Mouse (Mus musculus) G1E (cell line): ENCODE measurements around the gene Lilrb4a. TPM values are rescaled to one million over a fixed set of nuclear protein-coding genes. Genes with fewer than 3 reads are reported as not detected.
"Not testable (repeated sequence)": the region's sequence is repeated elsewhere in the genome, so short reads cannot be mapped to it uniquely, and the experiment has no call there.

Experiments used
- ATAC-seq: 2 replicates; pipeline ENCODE4 v1.8.0; 2016; ENCODE audit warnings: mild to moderate bottlenecking; ENCODE audit not compliant: insufficient number of reproducible peaks, poor library complexity, low FRiP score, severe bottlenecking; ENCODE audit errors: extremely low read depth
- DNase-seq: peaks from one replicate; pipeline ENCODE4 v3.0.0; 2012; ENCODE audit warnings: low spot score
- H3K27me3 ChIP-seq: 2 replicates; pipeline ENCODE4 v1.6.1; 2012; ENCODE audit warnings: mild to moderate bottlenecking, low read length, inconsistent platforms; ENCODE audit not compliant: insufficient read depth
- H3K36me3 ChIP-seq: replicated peaks from 2 replicates; pipeline ENCODE3; 2012; ENCODE audit warnings: mild to moderate bottlenecking, inconsistent platforms
- H3K4me1 ChIP-seq: 2 replicates; pipeline ENCODE4 v1.6.1; 2012; ENCODE audit warnings: low read depth, low read length, inconsistent platforms, mixed read lengths; ENCODE audit not compliant: insufficient read depth
- H3K4me3 ChIP-seq: 2 replicates; pipeline ENCODE4 v1.5.1; 2012; ENCODE audit warnings: low read depth, mild to moderate bottlenecking, inconsistent platforms, low read length, moderate library complexity, mixed read lengths
- H3K9me3 ChIP-seq: replicated peaks from 2 replicates; pipeline ENCODE4 v1.6.1; 2012; ENCODE audit warnings: inconsistent platforms
- CTCF ChIP-seq: IDR thresholded peaks from 2 replicates; pipeline ENCODE4 v1.5.1; 2012; ENCODE audit warnings: low read depth, low read length, inconsistent platforms, mixed read lengths
- GATA1 ChIP-seq: IDR thresholded peaks from 2 replicates; pipeline ENCODE4 v1.6.1; 2012; ENCODE audit warnings: borderline replicate concordance, low read length, inconsistent platforms, mixed read lengths
- GATA2 ChIP-seq: IDR thresholded peaks from 2 replicates; pipeline ENCODE4 v1.6.1; 2012; ENCODE audit warnings: low read depth, low read length, inconsistent platforms, borderline replicate concordance
- POLR2AphosphoS5 ChIP-seq: IDR thresholded peaks from 2 replicates; pipeline ENCODE4 v1.6.1; 2012; ENCODE audit warnings: low read depth, low read length, inconsistent platforms; ENCODE audit not compliant: insufficient replicate concordance
- TAL1 ChIP-seq: conservative IDR thresholded peaks from 2 replicates; pipeline ENCODE4 v1.6.1; 2012; ENCODE audit warnings: low read depth, low read length, inconsistent platforms, mixed read lengths
- polyA plus RNA-seq: library from polyadenylated mRNA; stranded (reverse); fragments of >175 nt; gene quantifications from 2 replicates; pipeline ENCODE4 v1.2.3, GENCODE M21; 2012
- total RNA-seq, 2 experiments: library from RNA; stranded (forward) in 1 of 2; stranded (reverse) in 1 of 2; fragments of 200-1000 nt in 1 of 2; fragments of >200 nt in 1 of 2; fragmentation: Nextera tagmentation in 1 of 2; gene quantifications; 2 replicates each; pipeline ENCODE4 v1.2.3; 2014 to 2017

The Lilrb4a gene
- total RNA-seq (2014; fragmentation: Nextera tagmentation) (not detected in 2 replicates), total RNA-seq (2017) (19.1 and 20.1 TPM in 2 replicates), polyA plus RNA-seq (not detected in 2 replicates)

DNA sequence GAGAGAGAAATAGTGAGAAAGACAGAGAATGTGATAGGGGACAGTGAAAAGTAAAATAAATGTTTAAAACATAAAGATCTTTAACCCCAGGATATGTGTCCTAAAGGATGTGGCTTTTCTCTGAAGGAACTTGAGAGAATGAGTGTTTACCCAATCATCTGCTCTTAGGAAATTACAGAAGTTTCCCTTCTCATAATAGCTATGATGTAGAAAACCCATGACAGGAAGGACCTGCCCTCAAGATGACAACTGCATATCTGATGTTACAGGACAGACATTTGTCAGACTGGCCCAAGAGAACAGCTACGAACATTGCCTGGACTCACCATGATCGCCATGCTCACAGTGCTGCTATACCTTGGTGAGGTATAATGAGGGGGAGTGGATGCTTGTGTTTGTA lies at the start of gene Lilrb4a:
Gene Lilrb4a, plus strand, starts transcription at position 266 of the 400 bp plus-strand sequence.
- not testable (repeated sequence) for DNase-seq, ATAC-seq, H3K9me3 ChIP-seq, H3K4me1 ChIP-seq, H3K4me3 ChIP-seq, H3K27me3 ChIP-seq, H3K36me3 ChIP-seq

DNA sequence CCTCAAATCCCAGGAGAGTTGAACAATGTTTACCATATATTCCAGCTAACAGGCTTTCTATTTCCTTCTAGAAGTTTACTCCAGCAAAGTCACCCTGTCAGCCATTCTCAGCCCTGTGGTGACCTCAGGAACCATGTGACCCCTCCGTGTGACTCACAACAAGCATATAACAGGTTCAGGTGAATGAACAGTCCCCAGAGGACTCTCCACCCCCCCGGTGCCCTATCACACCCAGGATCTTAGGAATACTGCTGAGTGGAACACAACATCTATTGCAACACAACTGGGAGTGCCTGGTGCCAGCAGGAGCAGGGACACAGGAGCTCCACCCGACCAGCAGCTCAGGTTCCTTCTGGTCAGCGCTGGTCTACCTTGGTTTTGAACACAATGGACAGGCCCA lies 39.1 kb upstream of the Lilrb4a start:
- DNase-seq, result no peak
- TF ChIP-seq POLR2AphosphoS5, result no peak
- Histone ChIP-seq H3K36me3 (no peaks in the 10 kb centered on the region), H3K4me3 (no peak overlapping the region), H3K9me3 (no peaks in the 10 kb centered on the region), H3K27me3 (no peaks in the 10 kb centered on the region), H3K4me1 (no peaks in the 10 kb centered on the region)
- no peak for ATAC-seq

GRCm38 (mm10) chr10:51453616-51454298 lies 37.0 kb upstream of the Lilrb4a start:
- Histone ChIP-seq H3K27me3 (no peaks in the 10 kb centered on the region), H3K4me1 (no peaks in the 10 kb centered on the region), H3K9me3 (no peaks in the 10 kb centered on the region), H3K4me3 (no peak overlapping the region), H3K36me3 (no peaks in the 10 kb centered on the region)
- no peak for TF ChIP-seq TAL1
- TF ChIP-seq CTCF, result no peak
- TF ChIP-seq POLR2AphosphoS5, result no peak
- no peak for TF ChIP-seq GATA2
- TF ChIP-seq GATA1, result no peak
- DNase-seq (no peak), ATAC-seq (no peak; the same call in 1 of the 2 replicates)

GRCm38 (mm10) chr10:51454365-51454764 lies 36.4 kb upstream of the Lilrb4a start:
- H3K4me1 ChIP-seq, result no peaks in the 10 kb centered on the region
- no peak overlapping the region for H3K4me3 ChIP-seq
- H3K27me3 ChIP-seq, result no peaks in the 10 kb centered on the region
- no peaks in the 10 kb centered on the region for H3K9me3 ChIP-seq
- no peak for ATAC-seq
- H3K36me3 ChIP-seq, result no peaks in the 10 kb centered on the region
- TF ChIP-seq CTCF (no peak), GATA2 (no peak), GATA1 (no peak), POLR2AphosphoS5 (no peak), TAL1 (no peak)
- DNase-seq, result no peak

DNA sequence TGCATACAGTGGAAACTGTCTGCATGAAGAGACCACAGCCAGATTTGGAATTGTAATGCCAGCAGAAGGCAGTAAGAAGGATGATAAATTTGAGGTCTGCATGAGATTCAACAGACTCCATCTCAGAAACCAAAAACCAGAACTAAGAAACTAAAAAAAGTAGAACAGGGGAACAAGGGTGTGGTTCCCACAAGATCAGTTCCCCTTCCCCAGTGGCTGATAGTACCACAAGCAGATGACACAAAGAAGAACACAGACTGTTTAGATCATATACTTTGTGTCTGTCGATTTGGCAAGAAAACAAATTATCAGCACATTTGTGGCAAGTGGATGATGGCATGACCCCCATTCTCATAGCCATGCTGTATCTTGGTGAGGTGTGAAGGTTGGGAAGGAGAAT lies 35.0 kb upstream of the Lilrb4a start:
- no peaks in the 10 kb centered on the region for H3K4me1 ChIP-seq
- H3K27me3 ChIP-seq, result no peaks in the 10 kb centered on the region
- H3K4me3 ChIP-seq, result no peak overlapping the region
- H3K9me3 ChIP-seq, result no peaks in the 10 kb centered on the region
- ATAC-seq (no peak), DNase-seq (no peak)
- TF ChIP-seq POLR2AphosphoS5, result no peak
- no peak for TF ChIP-seq TAL1
- TF ChIP-seq GATA2, result no peak
- no peaks in the 10 kb centered on the region for H3K36me3 ChIP-seq

- H3K27me3 ChIP-seq, result no peaks in the 10 kb centered on the region
- no peaks in the 10 kb centered on the region for H3K4me1 ChIP-seq
- H3K9me3 ChIP-seq, result no peaks in the 10 kb centered on the region
- no peak for ATAC-seq
- no peak for TF ChIP-seq GATA1
- no peak for TF ChIP-seq POLR2AphosphoS5
- no peak for TF ChIP-seq TAL1
- TF ChIP-seq CTCF, result no peak
- TF ChIP-seq GATA2, result no peak
- no peak for DNase-seq
- no peak overlapping the region for H3K4me3 ChIP-seq
- H3K36me3 ChIP-seq, result no peaks in the 10 kb centered on the region
These were observed 34.4 kb upstream of the Lilrb4a start for GRCm38 (mm10) chr10:51456369-51456768.

DNA sequence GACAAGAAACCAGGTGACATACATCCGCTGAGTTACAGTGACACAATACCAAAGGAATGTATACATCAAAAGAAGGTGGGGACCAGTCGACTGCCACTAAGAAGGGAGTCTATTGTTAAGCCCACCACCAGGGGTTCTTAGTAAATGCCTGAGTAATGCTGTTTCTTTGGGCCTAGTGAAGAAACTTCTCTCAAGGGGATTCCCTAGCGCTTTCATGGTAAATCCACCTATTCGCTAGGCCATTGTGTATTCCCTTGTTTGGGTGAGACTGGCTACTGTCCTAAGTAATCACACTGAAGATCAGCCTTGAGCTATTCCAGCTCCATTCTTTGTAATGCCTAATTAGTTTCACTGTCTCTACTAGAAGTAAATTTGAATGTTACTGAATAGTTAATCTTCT lies 27.0 kb upstream of the Lilrb4a start:
- H3K27me3 ChIP-seq, H3K4me1 ChIP-seq, DNase-seq, ATAC-seq, H3K36me3 ChIP-seq, H3K9me3 ChIP-seq, H3K4me3 ChIP-seq: not testable (repeated sequence)

DNA sequence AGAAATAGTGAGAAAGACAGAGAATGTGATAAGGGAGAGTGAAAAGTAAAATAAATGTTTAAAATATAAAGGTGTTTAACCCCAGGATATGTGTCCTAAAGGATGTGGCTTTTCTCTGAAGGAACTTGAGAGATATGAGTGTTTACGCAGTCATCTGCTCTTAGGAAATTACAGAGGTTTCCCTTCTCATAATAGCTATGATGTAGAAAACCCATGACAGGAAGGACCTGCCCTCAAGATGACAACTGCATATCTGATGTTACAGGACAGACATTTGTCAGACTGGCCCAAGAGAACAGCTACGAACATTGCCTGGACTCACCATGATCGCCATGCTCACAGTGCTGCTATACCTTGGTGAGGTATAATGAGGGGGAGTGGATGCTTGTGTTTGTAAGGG lies 10.4 kb upstream of the Lilrb4a start, which contains the start of the genes Gm49339 and Lilr4b:
Gene Gm49339, plus strand, starts transcription at position 216 of the 400 bp plus-strand sequence.
Gene Lilr4b, plus strand, starts transcription at position 236 of the 400 bp plus-strand sequence.
- DNase-seq, ATAC-seq, H3K4me3 ChIP-seq, H3K9me3 ChIP-seq, H3K36me3 ChIP-seq, H3K27me3 ChIP-seq, H3K4me1 ChIP-seq: not testable (repeated sequence)
